Mouse (Mus musculus): ENCODE measurements around the gene S100a3.

DNA sequence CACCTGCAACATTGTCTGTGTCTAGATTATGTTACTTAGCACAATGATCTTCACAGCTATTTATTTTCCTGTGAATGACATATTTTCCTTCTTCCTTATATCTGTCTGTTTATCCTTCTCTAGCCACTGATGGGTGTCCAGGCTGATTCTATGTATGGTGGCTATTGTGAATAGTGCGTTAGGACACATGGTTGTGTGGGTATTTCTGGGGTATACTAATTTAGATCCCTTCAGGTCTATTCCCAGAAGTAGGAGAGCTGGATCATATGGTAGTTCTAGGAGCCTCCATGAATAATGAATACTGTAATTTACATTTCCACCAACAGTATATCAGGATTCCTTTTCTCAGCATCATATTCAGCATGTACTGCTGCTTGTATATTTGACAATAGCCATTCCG, 89.5 kb downstream of the S100a3 start:
- TF ChIP-seq CTCF (conservative IDR thresholded peaks at IDR 0.05; ENCODE audit: low read length) (no peak), NANOG (IDR thresholded peaks at IDR 0.05; ENCODE audit: borderline replicate concordance, low read length) (no peak)
